Mouse (Mus musculus) stomach, embryonic 14.5 days (tissue): ENCODE measurements at regions not wholly inside any gene's neighbourhood (a gene's known extent, or its start where the extent isn't known, plus 50 kb on each side); places are given as distances from the start of the nearest gene placed in this dataset.
"Not testable (repeated sequence)": the region's sequence is repeated elsewhere in the genome, so short reads cannot be mapped to it uniquely, and the experiment has no call there.

Experiments used
- ATAC-seq: fragments of 200-750 bp; cut with Nextera tagmentation; 2 replicates; pipeline ENCODE4 v1.8.0; 2017; ENCODE audit warnings: low read depth, moderate TSS enrichment; ENCODE audit not compliant: insufficient number of reproducible peaks, insufficient read depth, low FRiP score
- H3K27ac ChIP-seq: fragments of 300-500 bp; sonication (generic); 2 replicates; pipeline ENCODE4 v1.5.1; 2014; ENCODE audit warnings: mild to moderate bottlenecking, low read length, moderate library complexity, mixed read lengths
- H3K27me3 ChIP-seq: fragments of 300-500 bp; sonication (generic); 2 replicates; pipeline ENCODE4 v1.6.1; 2014; ENCODE audit warnings: low read length, control low read depth, mixed read lengths; ENCODE audit not compliant: control insufficient read depth, insufficient read depth
- H3K36me3 ChIP-seq: fragments of 300-500 bp; sonication (generic); 2 replicates; pipeline ENCODE4 v1.6.1; 2014; ENCODE audit warnings: mild to moderate bottlenecking, control low read depth, low read length, moderate library complexity, mixed read lengths; ENCODE audit not compliant: control insufficient read depth, insufficient read depth
- H3K4me1 ChIP-seq: fragments of 300-500 bp; sonication (generic); 2 replicates; pipeline ENCODE4 v1.6.1; 2014; ENCODE audit warnings: low read length, control low read depth, mixed read lengths; ENCODE audit not compliant: control insufficient read depth, insufficient read depth
- H3K4me2 ChIP-seq: fragments of 300-500 bp; sonication (generic); replicated peaks from 2 replicates; pipeline ENCODE4 v1.6.1; 2014; ENCODE audit warnings: low read depth, low read length, control low read depth
- H3K4me3 ChIP-seq: fragments of 300-500 bp; sonication (generic); 2 replicates; pipeline ENCODE4 v1.5.1; 2014; ENCODE audit warnings: low read depth, low read length, control low read depth
- H3K9ac ChIP-seq: fragments of 300-500 bp; sonication (generic); replicated peaks from 2 replicates; pipeline ENCODE4 v1.6.1; 2014; ENCODE audit warnings: low read depth, mild to moderate bottlenecking, control low read depth, low read length, moderate library complexity, mixed read lengths
- H3K9me3 ChIP-seq: fragments of 300-500 bp; sonication (generic); 2 replicates; pipeline ENCODE4 v1.6.1; 2016; ENCODE audit warnings: low read depth, low read length, control low read depth; ENCODE audit not compliant: control insufficient read depth
- WGBS: fragments of 180-500 bp; shearing (Covaris S2); extraction: QIAGEN DNeasy Blood & Tissue Kit; methylation state at CpG from one replicate; pipeline ENCODE4 v1.1.7; 2014; 5-methylcytosine and 5-hydroxymethylcytosine counted together

- ATAC-seq = no peak
- 53% methylated on average over 2 of the region's 2 CpGs for WGBS
- Histone ChIP-seq H3K4me3 (no peak overlapping the region), H3K27ac (no peak overlapping the region), H3K27me3 (no peaks in the 10 kb centered on the region), H3K4me2 (no peak overlapping the region), H3K9ac (no peak overlapping the region), H3K36me3 (no peaks in the 10 kb centered on the region), H3K9me3 (no peaks in the 10 kb centered on the region), H3K4me1 (no peaks in the 10 kb centered on the region)
Observed at GRCm38 (mm10) chr13:75461273-75461672, 245.3 kb upstream of the Ell2 start.

- ATAC-seq = no peak
- Histone ChIP-seq H3K4me3 (no peak overlapping the region), H3K27me3 (no peaks in the 10 kb centered on the region), H3K4me2 (no peak overlapping the region), H3K36me3 (no peaks in the 10 kb centered on the region), H3K4me1 (no peaks in the 10 kb centered on the region), H3K9ac (no peak overlapping the region), H3K9me3 (no peaks in the 10 kb centered on the region), H3K27ac (no peak overlapping the region)
- 94% methylated on average over 2 of the region's 2 CpGs for WGBS
Observed at GRCm38 (mm10) chr13:75467225-75467624, 239.3 kb upstream of the Ell2 start.

- Histone ChIP-seq H3K9ac (no peak overlapping the region), H3K36me3 (no peaks in the 10 kb centered on the region), H3K9me3 (no peaks in the 10 kb centered on the region), H3K27ac (no peak overlapping the region), H3K27me3 (no peaks in the 10 kb centered on the region), H3K4me3 (no peak overlapping the region), H3K4me2 (no peak overlapping the region), H3K4me1 (no peaks in the 10 kb centered on the region)
- ATAC-seq = no peak
- whole genome bisulfite sequencing = 83% methylated on average over 1 of the region's 1 CpGs
Observed at GRCm38 (mm10) chr13:75475828-75476597, 230.5 kb upstream of the Ell2 start.

GRCm38 (mm10) chr13:75483157-75483915, 223.2 kb upstream of the Ell2 start:
- not testable (repeated sequence) for H3K4me1 ChIP-seq, H3K9ac ChIP-seq, H3K36me3 ChIP-seq, ATAC-seq, H3K9me3 ChIP-seq, H3K27me3 ChIP-seq, H3K4me2 ChIP-seq, H3K27ac ChIP-seq, H3K4me3 ChIP-seq
- WGBS = 85% methylated on average over 7 of the region's 7 CpGs

GRCm38 (mm10) chr13:75484252-75484651, 222.3 kb upstream of the Ell2 start:
- not testable (repeated sequence) for H3K4me2 ChIP-seq, H3K9me3 ChIP-seq, H3K4me1 ChIP-seq, H3K27me3 ChIP-seq, H3K27ac ChIP-seq, H3K36me3 ChIP-seq, ATAC-seq, H3K9ac ChIP-seq, H3K4me3 ChIP-seq
- WGBS = 86% methylated on average over 2 of the region's 2 CpGs

GRCm38 (mm10) chr13:75501530-75501929, 205.0 kb upstream of the Ell2 start:
- WGBS = 71% methylated on average over 3 of the region's 3 CpGs
- Histone ChIP-seq H3K4me1 (no peaks in the 10 kb centered on the region), H3K27ac (no peak overlapping the region), H3K9me3 (no peaks in the 10 kb centered on the region), H3K9ac (no peak overlapping the region), H3K4me2 (no peak overlapping the region), H3K36me3 (no peaks in the 10 kb centered on the region), H3K4me3 (no peak overlapping the region), H3K27me3 (no peaks in the 10 kb centered on the region)
- ATAC-seq = no peak

- Histone ChIP-seq H3K27me3 (no peaks in the 10 kb centered on the region), H3K4me3 (no peak overlapping the region), H3K4me2 (no peak overlapping the region), H3K9ac (no peak overlapping the region), H3K36me3 (no peaks in the 10 kb centered on the region), H3K9me3 (no peaks in the 10 kb centered on the region), H3K27ac (no peak overlapping the region), H3K4me1 (no peaks in the 10 kb centered on the region)
- ATAC-seq = no peak
Observed at GRCm38 (mm10) chr13:75503394-75503793, 203.2 kb upstream of the Ell2 start.

GRCm38 (mm10) chr13:75514315-75515020, 192.1 kb upstream of the Ell2 start:
- H3K4me1 ChIP-seq = no peaks in the 10 kb centered on the region
- H3K4me3 ChIP-seq = no peak overlapping the region
- H3K9ac ChIP-seq = no peak overlapping the region
- ATAC-seq = no peak
- H3K27me3 ChIP-seq = no peaks in the 10 kb centered on the region
- H3K36me3 ChIP-seq = no peaks in the 10 kb centered on the region
- H3K4me2 ChIP-seq = no peak overlapping the region
- H3K9me3 ChIP-seq = no peaks in the 10 kb centered on the region
- no peak overlapping the region for H3K27ac ChIP-seq
- WGBS = 30% methylated on average over 1 of the region's 1 CpGs
